Mouse (Mus musculus): ENCODE measurements around the gene Hes2. TPM values are rescaled to one million over a fixed set of nuclear protein-coding genes. Genes with fewer than 3 reads are reported as not detected.
A peak's percentile ranks its signal among the peaks of the same experiment; 100 is the strongest.

The Hes2 gene
- polyA plus RNA-seq, 1 experiment, result 0.73 TPM

- TF ChIP-seq CTCF (IDR thresholded peaks at IDR 0.05; ENCODE audit: control insufficient read depth, insufficient read depth, insufficient replicate concordance, low read depth, low read length) (no peak), POLR2A (IDR thresholded peaks at IDR 0.05; ENCODE audit: control insufficient read depth, low read depth, low read length) (no peak)
- Histone ChIP-seq H3K27ac (ENCODE audit: control insufficient read depth, insufficient read depth, low read depth, low read length) (no peak overlapping the region), H3K36me3 (ENCODE audit: control insufficient read depth, insufficient read depth, low read length) (no peaks in the 10 kb centered on the region), H3K4me1 (ENCODE audit: control insufficient read depth, insufficient read depth, low read length) (peaks cover 12% of the 10 kb centered on the region), H3K4me3 (ENCODE audit: control insufficient read depth, low read depth, low read length) (no peak overlapping the region), H3K27me3 (ENCODE audit: control insufficient read depth, insufficient read depth, low read length) (no peaks in the 10 kb centered on the region)
Observed at GRCm38 (mm10) chr4:152141521-152142135, 17.0 kb upstream of the Hes2 start.

GRCm38 (mm10) chr4:152143632-152144031, 15.0 kb upstream of the Hes2 start:
- Histone ChIP-seq H3K27me3 (ENCODE audit: control insufficient read depth, insufficient read depth, low read length) (no peaks in the 10 kb centered on the region), H3K27ac (ENCODE audit: control insufficient read depth, insufficient read depth, low read depth, low read length) (no peak overlapping the region), H3K36me3 (ENCODE audit: control insufficient read depth, insufficient read depth, low read length) (no peaks in the 10 kb centered on the region), H3K4me1 (ENCODE audit: control insufficient read depth, insufficient read depth, low read length) (peaks cover 9% of the 10 kb centered on the region), H3K4me3 (ENCODE audit: control insufficient read depth, low read depth, low read length) (no peak overlapping the region)
- TF ChIP-seq POLR2A (IDR thresholded peaks at IDR 0.05; ENCODE audit: control insufficient read depth, low read depth, low read length), result no peak
- peak; percentile 57; the same call in 1 of the 2 replicates for TF ChIP-seq CTCF (IDR thresholded peaks at IDR 0.05; ENCODE audit: control insufficient read depth, insufficient read depth, insufficient replicate concordance, low read depth, low read length)

- peaks cover 4% of the 10 kb centered on the region; the same call in 1 of the 2 replicates for H3K4me1 ChIP-seq (ENCODE audit: control insufficient read depth, insufficient read depth, low read length)
- no peaks in the 10 kb centered on the region for H3K36me3 ChIP-seq (ENCODE audit: control insufficient read depth, insufficient read depth, low read length)
- no peak overlapping the region for H3K27ac ChIP-seq (ENCODE audit: control insufficient read depth, insufficient read depth, low read depth, low read length)
- no peaks in the 10 kb centered on the region for H3K27me3 ChIP-seq (ENCODE audit: control insufficient read depth, insufficient read depth, low read length)
- no peak overlapping the region for H3K4me3 ChIP-seq (ENCODE audit: control insufficient read depth, low read depth, low read length)
- TF ChIP-seq CTCF (IDR thresholded peaks at IDR 0.05; ENCODE audit: control insufficient read depth, insufficient read depth, insufficient replicate concordance, low read depth, low read length) (no peak), POLR2A (IDR thresholded peaks at IDR 0.05; ENCODE audit: control insufficient read depth, low read depth, low read length) (no peak)
Observed at GRCm38 (mm10) chr4:152145473-152145872, 13.2 kb upstream of the Hes2 start.

GRCm38 (mm10) chr4:152146033-152146827, 12.4 kb upstream of the Hes2 start:
- no peaks in the 10 kb centered on the region for H3K36me3 ChIP-seq (ENCODE audit: control insufficient read depth, insufficient read depth, low read length)
- TF ChIP-seq CTCF (IDR thresholded peaks at IDR 0.05; ENCODE audit: control insufficient read depth, insufficient read depth, insufficient replicate concordance, low read depth, low read length), result no peak
- TF ChIP-seq POLR2A (IDR thresholded peaks at IDR 0.05; ENCODE audit: control insufficient read depth, low read depth, low read length), result no peak
- no peaks in the 10 kb centered on the region for H3K27me3 ChIP-seq (ENCODE audit: control insufficient read depth, insufficient read depth, low read length)
- H3K4me1 ChIP-seq (ENCODE audit: control insufficient read depth, insufficient read depth, low read length), result peaks cover 4% of the 10 kb centered on the region; the same call in 1 of the 2 replicates
- no peak overlapping the region for H3K27ac ChIP-seq (ENCODE audit: control insufficient read depth, insufficient read depth, low read depth, low read length)
- H3K4me3 ChIP-seq (ENCODE audit: control insufficient read depth, low read depth, low read length), result no peak overlapping the region

- H3K36me3 ChIP-seq (ENCODE audit: control insufficient read depth, insufficient read depth, low read length), result no peaks in the 10 kb centered on the region
- H3K4me3 ChIP-seq (ENCODE audit: control insufficient read depth, low read depth, low read length), result no peak overlapping the region
- H3K4me1 ChIP-seq (ENCODE audit: control insufficient read depth, insufficient read depth, low read length), result peaks cover 14% of the 10 kb centered on the region
- 0 out of 2 replicates have a peak, but pooled peaks cover 2% of the 10 kb centered on the region for H3K27me3 ChIP-seq (ENCODE audit: control insufficient read depth, insufficient read depth, low read length)
- no peak for TF ChIP-seq CTCF (IDR thresholded peaks at IDR 0.05; ENCODE audit: control insufficient read depth, insufficient read depth, insufficient replicate concordance, low read depth, low read length)
- TF ChIP-seq POLR2A (IDR thresholded peaks at IDR 0.05; ENCODE audit: control insufficient read depth, low read depth, low read length), result no peak
- no peak overlapping the region for H3K27ac ChIP-seq (ENCODE audit: control insufficient read depth, insufficient read depth, low read depth, low read length)
Observed at GRCm38 (mm10) chr4:152150546-152150945, 8.1 kb upstream of the Hes2 start.

- Histone ChIP-seq H3K36me3 (ENCODE audit: control insufficient read depth, insufficient read depth, low read length) (no peaks in the 10 kb centered on the region), H3K27ac (ENCODE audit: control insufficient read depth, insufficient read depth, low read depth, low read length) (peak overlapping the region; percentile 50), H3K4me1 (ENCODE audit: control insufficient read depth, insufficient read depth, low read length) (peaks cover 12% of the 10 kb centered on the region), H3K4me3 (ENCODE audit: control insufficient read depth, low read depth, low read length) (peak overlapping the region; percentile 83), H3K27me3 (ENCODE audit: control insufficient read depth, insufficient read depth, low read length) (0 out of 2 replicates have a peak, but pooled peaks cover 2% of the 10 kb centered on the region)
- TF ChIP-seq CTCF (IDR thresholded peaks at IDR 0.05; ENCODE audit: control insufficient read depth, insufficient read depth, insufficient replicate concordance, low read depth, low read length), result no peak
- no peak for TF ChIP-seq POLR2A (IDR thresholded peaks at IDR 0.05; ENCODE audit: control insufficient read depth, low read depth, low read length)
Observed at GRCm38 (mm10) chr4:152151451-152151965, 7.2 kb upstream of the Hes2 start.

- Histone ChIP-seq H3K4me1 (ENCODE audit: control insufficient read depth, insufficient read depth, low read length) (peaks cover 10% of the 10 kb centered on the region), H3K27me3 (ENCODE audit: control insufficient read depth, insufficient read depth, low read length) (0 out of 2 replicates have a peak, but pooled peaks cover 2% of the 10 kb centered on the region), H3K4me3 (ENCODE audit: control insufficient read depth, low read depth, low read length) (peak within 1 kb of the TSS; percentile 83), H3K36me3 (ENCODE audit: control insufficient read depth, insufficient read depth, low read length) (no peaks in the 10 kb centered on the region), H3K27ac (ENCODE audit: control insufficient read depth, insufficient read depth, low read depth, low read length) (peak within 1 kb of the TSS; percentile 50)
- no peak for TF ChIP-seq CTCF (IDR thresholded peaks at IDR 0.05; ENCODE audit: control insufficient read depth, insufficient read depth, insufficient replicate concordance, low read depth, low read length)
- TF ChIP-seq POLR2A (IDR thresholded peaks at IDR 0.05; ENCODE audit: control insufficient read depth, low read depth, low read length), result peak; percentile 44; the same call in 1 of the 2 replicates
Observed at GRCm38 (mm10) chr4:152151966-152152544, 6.6 kb upstream of the Hes2 start, which contains the start of gene Espn. TSS of gene Espn (minus strand) at chr4:152152371.

Measured in testis, adult 2 months (tissue).